Mouse (Mus musculus): Measurements from ENCODE around the gene Snx3. TPM values are rescaled to one million over a fixed set of nuclear protein-coding genes. Genes with fewer than 3 reads are reported as not detected.
A peak's percentile ranks its signal among the peaks of the same experiment; 100 is the strongest.

The Snx3 gene
- polyA plus RNA-seq, 1 experiment from 2014 or later, result 299 TPM

GRCm38 (mm10) chr10:42572567-42572966, 70.7 kb downstream of the Snx3 start:
- H3K36me3 ChIP-seq (ENCODE audit: control insufficient read depth, insufficient read depth), result no peaks in the 10 kb centered on the region
- H3K27me3 ChIP-seq (replicated peaks; ENCODE audit: control insufficient read depth, insufficient read depth, low read length), result no peaks in the 10 kb centered on the region; the same call in 1 of the 2 replicates
- H3K4me2 ChIP-seq (ENCODE audit: low read length), result peak overlapping the region; percentile 60
- 10% methylated on average over 20 of the region's 20 CpGs for WGBS
- peaks cover 26% of the 10 kb centered on the region for H3K4me1 ChIP-seq (replicated peaks; ENCODE audit: control insufficient read depth, insufficient read depth, low read length)
- H3K27ac ChIP-seq (ENCODE audit: low read length), result no peak overlapping the region
- peak; percentile 24; the same call in 1 of the 2 replicates for ATAC-seq
- no peaks in the 10 kb centered on the region for H3K9me3 ChIP-seq (ENCODE audit: control insufficient read depth, low read length)
- peak overlapping the region; percentile 32 for H3K4me3 ChIP-seq (replicated peaks; ENCODE audit: low read length)
- peak overlapping the region; percentile 14 for H3K9ac ChIP-seq (replicated peaks; ENCODE audit: low read depth, low read length)

DNA sequence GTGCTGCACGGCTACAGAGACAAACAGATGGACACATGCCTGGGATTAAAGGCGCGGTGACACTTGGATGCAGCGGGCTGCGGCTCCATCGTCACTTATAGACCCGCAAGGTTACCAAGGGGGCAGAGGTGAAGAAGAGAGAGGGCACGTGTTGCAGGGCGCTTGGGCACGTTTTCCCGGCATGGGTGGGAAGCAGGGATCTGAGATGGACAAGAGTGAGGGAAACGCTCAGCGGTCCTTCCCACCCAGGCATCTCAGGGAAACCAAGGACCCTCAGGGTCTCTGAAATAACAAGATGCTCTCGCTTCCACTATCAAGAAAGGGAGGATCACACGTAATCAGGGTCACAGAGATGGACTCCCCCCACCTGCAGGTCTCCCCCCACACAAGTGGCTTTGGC, 71.1 kb downstream of the Snx3 start:
- Histone ChIP-seq H3K4me2 (ENCODE audit: low read length) (peak overlapping the region; percentile 60), H3K4me1 (replicated peaks; ENCODE audit: control insufficient read depth, insufficient read depth, low read length) (peaks cover 28% of the 10 kb centered on the region), H3K36me3 (ENCODE audit: control insufficient read depth, insufficient read depth) (no peaks in the 10 kb centered on the region), H3K27ac (ENCODE audit: low read length) (no peak overlapping the region), H3K4me3 (replicated peaks; ENCODE audit: low read length) (peak overlapping the region; percentile 32), H3K9ac (replicated peaks; ENCODE audit: low read depth, low read length) (peak overlapping the region; percentile 14), H3K9me3 (ENCODE audit: control insufficient read depth, low read length) (no peaks in the 10 kb centered on the region), H3K27me3 (replicated peaks; ENCODE audit: control insufficient read depth, insufficient read depth, low read length) (no peaks in the 10 kb centered on the region; the same call in 1 of the 2 replicates)
- ATAC-seq, result peak; percentile 18; the same call in 1 of the 2 replicates
- 27% methylated on average over 15 of the region's 15 CpGs for WGBS

DNA sequence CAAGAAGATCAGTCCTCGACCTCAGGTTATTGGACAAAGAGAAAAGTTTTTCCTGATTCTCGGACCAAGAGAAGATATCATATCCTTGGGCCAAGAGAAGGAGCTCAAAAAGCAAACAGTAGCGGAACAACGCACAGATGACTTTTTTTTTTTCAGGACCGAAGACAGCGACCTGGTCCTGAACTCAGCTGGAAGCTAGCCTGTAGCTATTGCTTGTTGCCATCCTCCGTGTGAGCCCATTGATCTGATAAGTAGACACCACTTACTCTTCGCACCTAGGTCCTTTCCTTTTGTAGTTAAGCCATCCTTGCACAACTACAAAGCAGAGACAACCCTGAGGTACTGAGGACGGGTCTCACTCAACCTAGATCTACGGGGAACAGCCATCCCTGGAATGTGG, 72.8 kb downstream of the Snx3 start:
- Histone ChIP-seq H3K4me3 (replicated peaks; ENCODE audit: low read length) (no peak overlapping the region), H3K27me3 (replicated peaks; ENCODE audit: control insufficient read depth, insufficient read depth, low read length) (no peaks in the 10 kb centered on the region; the same call in 1 of the 2 replicates), H3K9ac (replicated peaks; ENCODE audit: low read depth, low read length) (no peak overlapping the region), H3K9me3 (ENCODE audit: control insufficient read depth, low read length) (no peaks in the 10 kb centered on the region), H3K4me2 (ENCODE audit: low read length) (no peak overlapping the region), H3K4me1 (replicated peaks; ENCODE audit: control insufficient read depth, insufficient read depth, low read length) (peaks cover 38% of the 10 kb centered on the region), H3K27ac (ENCODE audit: low read length) (no peak overlapping the region), H3K36me3 (ENCODE audit: control insufficient read depth, insufficient read depth) (no peaks in the 10 kb centered on the region)
- 36% methylated on average over 10 of the region's 10 CpGs for WGBS
- ATAC-seq, result no peak

- Histone ChIP-seq H3K27ac (ENCODE audit: low read length) (peak overlapping the region; percentile 27; the same call in 1 of the 2 replicates), H3K27me3 (replicated peaks; ENCODE audit: control insufficient read depth, insufficient read depth, low read length) (no peaks in the 10 kb centered on the region), H3K4me2 (ENCODE audit: low read length) (peak overlapping the region; percentile 89)
These were observed 75.9 kb downstream of the Snx3 start for GRCm38 (mm10) chr10:42577525-42578280.

DNA sequence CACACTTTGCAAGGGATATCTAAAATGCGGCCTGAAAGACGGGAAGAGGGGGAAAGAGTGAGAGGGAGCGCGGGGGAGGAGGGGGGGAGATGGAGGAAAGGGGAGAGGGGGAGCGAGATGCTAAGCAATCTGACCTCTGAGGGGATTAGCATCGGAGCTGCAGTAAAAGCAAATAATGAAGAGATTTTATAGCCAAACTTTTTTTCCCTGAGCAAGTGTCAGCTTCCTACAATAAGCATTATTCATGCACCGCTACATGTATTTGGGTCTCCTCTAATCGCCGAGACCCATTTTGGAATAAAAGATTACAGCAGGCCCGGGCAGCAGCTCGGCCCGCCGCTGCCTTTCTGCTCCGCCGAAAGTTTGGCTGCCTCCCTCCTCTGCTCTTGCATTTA, 76.4 kb downstream of the Snx3 start:
- no peaks in the 10 kb centered on the region for H3K36me3 ChIP-seq (ENCODE audit: control insufficient read depth, insufficient read depth)
- H3K4me3 ChIP-seq (replicated peaks; ENCODE audit: low read length), result peak overlapping the region; percentile 22
- ATAC-seq, result peak; percentile 54
- no peaks in the 10 kb centered on the region for H3K27me3 ChIP-seq (replicated peaks; ENCODE audit: control insufficient read depth, insufficient read depth, low read length)
- H3K27ac ChIP-seq (ENCODE audit: low read length), result no peak overlapping the region
- H3K9ac ChIP-seq (replicated peaks; ENCODE audit: low read depth, low read length), result 0 out of 2 replicates have a peak overlapping the region, but pooled peaks have one; percentile 32
- WGBS, result under 1% methylated on average over 15 of the region's 15 CpGs
- H3K9me3 ChIP-seq (ENCODE audit: control insufficient read depth, low read length), result no peaks in the 10 kb centered on the region
- H3K4me1 ChIP-seq (replicated peaks; ENCODE audit: control insufficient read depth, insufficient read depth, low read length), result peaks cover 53% of the 10 kb centered on the region
- H3K4me2 ChIP-seq (ENCODE audit: low read length), result peak overlapping the region; percentile 89

More at GRCm38 (mm10) chr10:42577525-42578280, 75.9 kb downstream of the Snx3 start:
- H3K4me1 ChIP-seq (replicated peaks; ENCODE audit: control insufficient read depth, insufficient read depth, low read length), result peaks cover 53% of the 10 kb centered on the region
- 0 out of 2 replicates have a peak overlapping the region, but pooled peaks have one; percentile 32 for H3K9ac ChIP-seq (replicated peaks; ENCODE audit: low read depth, low read length)
- peak overlapping the region; percentile 22 for H3K4me3 ChIP-seq (replicated peaks; ENCODE audit: low read length)
- 4% methylated on average over 15 of the region's 15 CpGs for WGBS
- no peaks in the 10 kb centered on the region for H3K9me3 ChIP-seq (ENCODE audit: control insufficient read depth, low read length)
- ATAC-seq, result no peak
- no peaks in the 10 kb centered on the region for H3K36me3 ChIP-seq (ENCODE audit: control insufficient read depth, insufficient read depth)

DNA sequence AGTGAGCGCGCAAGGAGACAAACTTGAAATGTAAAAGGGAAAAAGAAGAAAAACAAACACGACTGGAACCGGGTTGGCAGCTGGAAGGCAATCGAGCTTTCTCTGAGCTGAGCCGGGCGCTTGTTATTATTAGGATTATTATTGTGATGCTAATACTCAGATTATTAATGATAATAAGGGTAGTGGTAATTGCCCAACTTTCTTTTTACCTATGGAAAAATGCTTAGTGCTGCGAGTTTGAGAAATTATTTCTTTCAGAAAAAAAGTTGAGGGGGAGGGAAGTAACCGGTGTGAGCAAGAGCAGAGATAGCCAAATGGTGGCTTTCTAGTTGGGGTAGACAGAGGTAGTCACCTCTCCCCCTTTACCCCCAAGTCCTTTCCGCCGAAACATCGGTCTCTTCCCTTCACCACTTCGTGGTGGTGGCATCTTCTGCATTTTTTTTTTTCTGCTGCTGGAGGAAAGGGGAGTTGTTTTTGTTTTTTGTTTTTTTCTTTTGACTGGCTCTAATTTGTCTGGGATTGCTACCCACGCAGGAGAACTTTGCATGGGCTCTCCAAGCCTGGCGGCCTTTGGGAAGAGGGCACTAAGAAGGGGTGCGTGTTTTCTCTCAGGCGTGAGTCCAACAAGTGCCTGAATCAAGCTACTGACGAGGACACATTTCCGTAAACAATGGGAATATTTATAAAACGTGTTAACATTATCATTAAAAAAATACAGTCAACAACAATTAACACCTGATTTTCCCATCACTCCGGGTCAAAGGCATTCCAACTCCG, 77.1 kb downstream of the Snx3 start:
- Histone ChIP-seq H3K36me3 (ENCODE audit: control insufficient read depth, insufficient read depth) (no peaks in the 10 kb centered on the region), H3K9me3 (ENCODE audit: control insufficient read depth, low read length) (no peaks in the 10 kb centered on the region), H3K4me2 (ENCODE audit: low read length) (peak overlapping the region; percentile 89), H3K27me3 (replicated peaks; ENCODE audit: control insufficient read depth, insufficient read depth, low read length) (no peaks in the 10 kb centered on the region), H3K4me1 (replicated peaks; ENCODE audit: control insufficient read depth, insufficient read depth, low read length) (peaks cover 54% of the 10 kb centered on the region), H3K9ac (replicated peaks; ENCODE audit: low read depth, low read length) (peak overlapping the region; percentile 62; the same call in 1 of the 2 replicates), H3K4me3 (replicated peaks; ENCODE audit: low read length) (peak overlapping the region; percentile 45), H3K27ac (ENCODE audit: low read length) (peak overlapping the region; percentile 74)
- 2% methylated on average over 22 of the region's 22 CpGs for WGBS
- no peak for ATAC-seq

DNA sequence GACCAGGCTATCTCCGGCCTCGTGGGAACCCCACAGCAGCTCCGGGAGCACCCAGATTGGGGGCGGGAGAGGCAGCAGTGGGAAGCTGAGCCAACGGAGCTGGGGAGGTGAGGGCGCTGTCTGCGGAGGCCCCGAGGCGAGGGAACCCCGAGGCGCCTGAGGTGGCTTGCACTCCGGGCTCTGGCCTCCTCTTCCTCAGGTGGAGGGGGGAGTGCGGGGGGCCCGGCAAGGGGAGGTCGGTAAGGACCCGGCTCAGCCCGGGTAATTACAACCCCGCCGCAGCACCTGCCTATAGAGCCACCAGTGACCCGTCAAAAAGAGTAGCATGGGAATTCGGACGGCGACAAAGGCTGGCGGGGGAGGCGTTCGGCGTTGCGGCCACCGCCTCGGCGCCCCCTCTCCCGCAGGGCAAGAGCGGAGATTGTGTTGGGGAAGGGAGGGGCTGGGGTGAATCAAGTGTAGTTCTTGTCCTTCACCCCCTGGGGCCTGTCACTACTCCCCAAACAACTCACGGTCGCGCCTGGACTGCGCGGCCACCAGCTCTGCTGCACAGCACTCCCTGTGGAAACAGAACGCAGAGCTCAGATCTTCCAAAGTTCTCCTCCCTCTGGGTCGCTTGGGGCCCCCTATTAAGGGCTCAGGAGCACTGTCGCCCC, 77.8 kb downstream of the Snx3 start:
- H3K4me3 ChIP-seq (replicated peaks; ENCODE audit: low read length), result peak overlapping the region; percentile 45
- peak overlapping the region; percentile 74 for H3K27ac ChIP-seq (ENCODE audit: low read length)
- peak overlapping the region; percentile 62 for H3K9ac ChIP-seq (replicated peaks; ENCODE audit: low read depth, low read length)
- under 1% methylated on average over 41 of the region's 41 CpGs for WGBS
- no peaks in the 10 kb centered on the region for H3K27me3 ChIP-seq (replicated peaks; ENCODE audit: control insufficient read depth, insufficient read depth, low read length)
- ATAC-seq, result 0 out of 2 replicates have a peak, but pooled peaks have one; percentile 5
- peak overlapping the region; percentile 89 for H3K4me2 ChIP-seq (ENCODE audit: low read length)
- H3K36me3 ChIP-seq (ENCODE audit: control insufficient read depth, insufficient read depth), result no peaks in the 10 kb centered on the region
- H3K4me1 ChIP-seq (replicated peaks; ENCODE audit: control insufficient read depth, insufficient read depth, low read length), result peaks cover 59% of the 10 kb centered on the region
- H3K9me3 ChIP-seq (ENCODE audit: control insufficient read depth, low read length), result no peaks in the 10 kb centered on the region

- Histone ChIP-seq H3K27me3 (replicated peaks; ENCODE audit: control insufficient read depth, insufficient read depth, low read length) (no peaks in the 10 kb centered on the region), H3K9me3 (ENCODE audit: control insufficient read depth, low read length) (no peaks in the 10 kb centered on the region), H3K4me1 (replicated peaks; ENCODE audit: control insufficient read depth, insufficient read depth, low read length) (peaks cover 62% of the 10 kb centered on the region), H3K27ac (ENCODE audit: low read length) (peak overlapping the region; percentile 74), H3K4me2 (ENCODE audit: low read length) (peak overlapping the region; percentile 89), H3K4me3 (replicated peaks; ENCODE audit: low read length) (peak overlapping the region; percentile 45), H3K36me3 (ENCODE audit: control insufficient read depth, insufficient read depth) (no peaks in the 10 kb centered on the region), H3K9ac (replicated peaks; ENCODE audit: low read depth, low read length) (peak overlapping the region; percentile 62)
- ATAC-seq, result no peak
- WGBS, result under 1% methylated on average over 29 of the region's 29 CpGs
These were observed 78.5 kb downstream of the Snx3 start for GRCm38 (mm10) chr10:42580131-42580950.
